Mouse (Mus musculus) MEL (cell line): Measurements from ENCODE around the gene Ppp1r3e. TPM values are rescaled to one million over a fixed set of nuclear protein-coding genes. Genes with fewer than 3 reads are reported as not detected.

Source experiments
- DNase-seq: peaks from one replicate; pipeline ENCODE4 v3.0.0; 2011; ENCODE audit warnings: low read depth, low spot score
- H3K27ac ChIP-seq: 2 replicates; pipeline ENCODE4 v1.5.1; 2012; ENCODE audit warnings: low read depth, mild to moderate bottlenecking, control low read depth, low read length, moderate library complexity; ENCODE audit not compliant: control insufficient read depth
- H3K27me3 ChIP-seq, 2 experiments: fragments of 150-350 bp in 1 of 2; sonication (generic) in 1 of 2; 2 replicates each; pipeline ENCODE4 v1.6.1; 2012; ENCODE audit warnings: low read length in 2 of 2, mild to moderate bottlenecking in 2 of 2, improper control_type of control experiment in 1 of 2, moderate library complexity in 1 of 2; ENCODE audit not compliant: insufficient read depth in 2 of 2, control insufficient read depth in 1 of 2
- H3K36me3 ChIP-seq, 2 experiments: 2 replicates each; pipeline ENCODE4 v1.6.1; 2012 to 2014; ENCODE audit warnings: low read length in 2 of 2, improper control_type of control experiment in 1 of 2, inconsistent platforms in 1 of 2, mild to moderate bottlenecking in 1 of 2; ENCODE audit not compliant: insufficient read depth in 2 of 2, control insufficient read depth in 1 of 2
- H3K4me1 ChIP-seq, 2 experiments: fragments of 150-350 bp in 1 of 2; sonication (generic) in 1 of 2; 2 replicates each; pipeline ENCODE4 v1.6.1; 2012; ENCODE audit warnings: low read length in 2 of 2, improper control_type of control experiment in 1 of 2, mild to moderate bottlenecking in 1 of 2; ENCODE audit not compliant: insufficient read depth in 2 of 2, control insufficient read depth in 1 of 2
- H3K4me3 ChIP-seq, 2 experiments: fragments of 150-350 bp in 1 of 2; sonication (generic) in 1 of 2; 2 replicates each; pipeline ENCODE4 v1.5.1; 2012; ENCODE audit warnings: low read depth in 2 of 2, low read length in 2 of 2, mild to moderate bottlenecking in 2 of 2, moderate library complexity in 2 of 2, control low read depth in 1 of 2, improper control_type of control experiment in 1 of 2; ENCODE audit not compliant: control insufficient read depth in 1 of 2, insufficient read depth in 1 of 2
- H3K79me2 ChIP-seq: 2 replicates; pipeline ENCODE4 v1.6.1; 2012; ENCODE audit warnings: mild to moderate bottlenecking, low read length, moderate library complexity; ENCODE audit not compliant: control insufficient read depth, poor library complexity, insufficient read depth
- H3K9ac ChIP-seq: 2 replicates; pipeline ENCODE4 v1.6.1; 2012; ENCODE audit warnings: low read depth, mild to moderate bottlenecking, control low read depth, low read length, moderate library complexity; ENCODE audit not compliant: control insufficient read depth, poor library complexity, severe bottlenecking
- H3K9me3 ChIP-seq: fragments of 150-350 bp; sonication (generic); replicated peaks from 2 replicates; pipeline ENCODE4 v1.6.1; 2012; ENCODE audit warnings: mild to moderate bottlenecking, low read length, improper control_type of control experiment, moderate library complexity; ENCODE audit not compliant: insufficient read depth
- BHLHE40 ChIP-seq: IDR thresholded peaks from 2 replicates; pipeline ENCODE4 v1.6.1; 2012; ENCODE audit warnings: low read depth, mild to moderate bottlenecking, inconsistent platforms, low read length, improper control_type of control experiment, borderline replicate concordance
- CHD1 ChIP-seq: IDR thresholded peaks from 2 replicates; pipeline ENCODE4 v1.6.1; 2012; ENCODE audit warnings: low read depth, mild to moderate bottlenecking, inconsistent platforms, low read length, improper control_type of control experiment
- CHD2 ChIP-seq: IDR thresholded peaks from 2 replicates; pipeline ENCODE4 v1.6.1; 2011; ENCODE audit warnings: low read length, improper control_type of control experiment
- CTCF ChIP-seq, 3 experiments: IDR thresholded peaks in 2 of 3; conservative IDR thresholded peaks in 1 of 3; 2 replicates each; pipeline ENCODE4 v1.5.1; 2011 to 2012; ENCODE audit warnings: low read length in 3 of 3, low read depth in 2 of 3, mild to moderate bottlenecking in 2 of 3, improper control_type of control experiment in 1 of 3, inconsistent platforms in 1 of 3, mixed read lengths in 1 of 3, moderate library complexity in 1 of 3; ENCODE audit not compliant: control insufficient read depth in 1 of 3, insufficient read depth in 1 of 3, poor library complexity in 1 of 3, severe bottlenecking in 1 of 3
- ELF1 ChIP-seq: IDR thresholded peaks from 2 replicates; pipeline ENCODE4 v1.6.1; 2014; ENCODE audit warnings: low read depth, mild to moderate bottlenecking, inconsistent platforms, low read length, improper control_type of control experiment, moderate library complexity
- EP300 ChIP-seq, 2 experiments: IDR thresholded peaks; 2 replicates each; pipeline ENCODE4 v1.6.1; 2011; ENCODE audit warnings: improper control_type of control experiment in 2 of 2, low read length in 2 of 2, low read depth in 1 of 2, mild to moderate bottlenecking in 1 of 2
- ETS1 ChIP-seq: IDR thresholded peaks from 2 replicates; pipeline ENCODE4 v1.6.1; 2012; ENCODE audit warnings: low read depth, mild to moderate bottlenecking, inconsistent platforms, low read length, improper control_type of control experiment, moderate library complexity
- GABPA ChIP-seq: IDR thresholded peaks from 2 replicates; pipeline ENCODE4 v1.6.1; 2012; ENCODE audit warnings: low read depth, mild to moderate bottlenecking, inconsistent platforms, low read length, improper control_type of control experiment, moderate library complexity
- GATA1 ChIP-seq: IDR thresholded peaks from 2 replicates; pipeline ENCODE4 v1.6.1; 2011; ENCODE audit warnings: low read depth, low read length, improper control_type of control experiment
- JUND ChIP-seq: IDR thresholded peaks from 2 replicates; pipeline ENCODE4 v1.6.1; 2011; ENCODE audit warnings: low read depth, mild to moderate bottlenecking, improper control_type of control experiment, low read length
- KAT2A ChIP-seq: conservative IDR thresholded peaks from 2 replicates; pipeline ENCODE4 v1.6.1; 2012; ENCODE audit warnings: low read depth, low read length, improper control_type of control experiment, inconsistent platforms
- MAFK ChIP-seq: IDR thresholded peaks from 2 replicates; pipeline ENCODE4 v1.6.1; 2011; ENCODE audit warnings: low read depth, mild to moderate bottlenecking, low read length, improper control_type of control experiment, borderline replicate concordance
- MEF2A ChIP-seq: IDR thresholded peaks from 2 replicates; pipeline ENCODE4 v1.6.1; 2014; ENCODE audit warnings: low read depth, mild to moderate bottlenecking, inconsistent platforms, low read length, improper control_type of control experiment; ENCODE audit not compliant: poor library complexity, insufficient replicate concordance, severe bottlenecking; ENCODE audit errors: extremely low read depth
- MXI1 ChIP-seq: IDR thresholded peaks from 2 replicates; pipeline ENCODE4 v1.6.1; 2011; ENCODE audit warnings: mild to moderate bottlenecking, low read depth, low read length, improper control_type of control experiment
- NELFE ChIP-seq: IDR thresholded peaks from 2 replicates; pipeline ENCODE4 v1.6.1; 2011; ENCODE audit warnings: low read depth, low read length, improper control_type of control experiment
- POLR2A ChIP-seq, 2 experiments: IDR thresholded peaks; 2 replicates each; pipeline ENCODE4 v1.6.1; 2011 to 2012; ENCODE audit warnings: low read length in 2 of 2, mild to moderate bottlenecking in 2 of 2, control low read depth in 1 of 2, improper control_type of control experiment in 1 of 2, low read depth in 1 of 2, moderate library complexity in 1 of 2; ENCODE audit not compliant: control insufficient read depth in 1 of 2, insufficient read depth in 1 of 2, poor library complexity in 1 of 2
- RAD21 ChIP-seq: IDR thresholded peaks from 2 replicates; pipeline ENCODE4 v1.6.1; 2011; ENCODE audit warnings: mild to moderate bottlenecking, low read depth, low read length, improper control_type of control experiment
- TBP ChIP-seq: IDR thresholded peaks from 2 replicates; pipeline ENCODE4 v1.8.0; 2011; ENCODE audit warnings: low read depth, low read length, improper control_type of control experiment
- USF1 ChIP-seq: IDR thresholded peaks from 2 replicates; pipeline ENCODE4 v1.6.1; 2014; ENCODE audit warnings: low read depth, mild to moderate bottlenecking, inconsistent platforms, low read length, improper control_type of control experiment, moderate library complexity
- ZKSCAN1 ChIP-seq: IDR thresholded peaks from 2 replicates; pipeline ENCODE4 v1.6.1; 2012; ENCODE audit warnings: low read depth, mild to moderate bottlenecking, inconsistent platforms, low read length, improper control_type of control experiment, moderate library complexity
- polyA plus RNA-seq, 2 experiments: library from polyadenylated mRNA; stranded (reverse) in 1 of 2; unstranded in 1 of 2; fragments of >175 nt in 1 of 2; fragments of >200 nt in 1 of 2; gene quantifications; 2 replicates each; pipeline versions ENCODE4 v1.2.1 to v1.2.4; 2012; ENCODE audit warnings: low replicate concordance in 2 of 2, low read depth in 1 of 2; ENCODE audit not compliant: insufficient read length in 2 of 2, insufficient read depth in 1 of 2, missing spikeins in 1 of 2
- total RNA-seq: library from RNA; depleted of rRNA; stranded (reverse); fragments of 300-350 nt; gene quantifications from 2 replicates; pipeline ENCODE4 v1.2.3, GENCODE M21; 2012

The Ppp1r3e gene
- total and polyA plus RNA-seq, 3 experiments, result 0.73 to 1.2 TPM; not detected in 1

- TF ChIP-seq CTCF (IDR thresholded peaks at IDR 0.05 in 2 of 3, conservative IDR thresholded peaks at IDR 0.05 in 1 of 3; ENCODE audit: control insufficient read depth in 1 of 3, insufficient read depth in 1 of 3, low read depth in 2 of 3, low read length in 3 of 3, poor library complexity in 1 of 3, severe bottlenecking in 1 of 3) (peak; percentile 43 to 51 (median 51)), NELFE (no peak), EP300 (IDR thresholded peaks at IDR 0.05; ENCODE audit: low read depth in 1 of 2, low read length in 2 of 2) (no peak)
These were observed 16.8 kb downstream of the Ppp1r3e start (continued) for GRCm38 (mm10) chr14:54860511-54860910.

GRCm38 (mm10) chr14:54857891-54858290 is 19.5 kb downstream of the Ppp1r3e start:
- peak; percentile 25 for DNase-seq
- H3K9ac ChIP-seq, result no peak overlapping the region
- H3K27ac ChIP-seq, result no peak overlapping the region
- no peaks in the 10 kb centered on the region for H3K79me2 ChIP-seq
- H3K4me1 ChIP-seq, result peaks cover 0 to 16% of the 10 kb centered on the region in 2 experiments; a peak in 2 of 4 replicates
- H3K36me3 ChIP-seq, result peaks cover 0 to 11% of the 10 kb centered on the region in 2 experiments; a peak in 2 of 4 replicates
- no peaks in the 10 kb centered on the region for H3K27me3 ChIP-seq
- H3K9me3 ChIP-seq, result no peaks in the 10 kb centered on the region
- TF ChIP-seq ETS1 (no peak), GATA1 (no peak), TBP (no peak), USF1 (no peak), RAD21 (no peak), EP300 (IDR thresholded peaks at IDR 0.05; ENCODE audit: low read depth in 1 of 2, low read length in 2 of 2) (no peak), POLR2A (IDR thresholded peaks at IDR 0.05; ENCODE audit: control insufficient read depth in 1 of 2, insufficient read depth in 1 of 2, low read depth in 1 of 2, low read length in 2 of 2, poor library complexity in 1 of 2) (no peak), BHLHE40 (no peak), KAT2A (no peak), JUND (no peak), ZKSCAN1 (no peak), NELFE (no peak), MAFK (no peak), CHD2 (no peak), ELF1 (no peak), GABPA (no peak), MXI1 (no peak), MEF2A (no peak), CHD1 (no peak)
- TF ChIP-seq, all 39 proteins: peak for 0
- H3K4me3 ChIP-seq, result no peak overlapping the region
